Mouse (Mus musculus) v-Abl transformed pro-B cells (cell line): ENCODE results near the gene Ascl4.

ENCODE experiments used
- in situ Hi-C, 2 experiments: fragments of 400-800 bp; cut with MboI; formaldehyde crosslinking; loops; one replicate each; pipeline ENCODE4 v1.15.1; 2025; ENCODE audit not compliant: unreplicated experiment in 2 of 2

The Ascl4 gene

DNA sequence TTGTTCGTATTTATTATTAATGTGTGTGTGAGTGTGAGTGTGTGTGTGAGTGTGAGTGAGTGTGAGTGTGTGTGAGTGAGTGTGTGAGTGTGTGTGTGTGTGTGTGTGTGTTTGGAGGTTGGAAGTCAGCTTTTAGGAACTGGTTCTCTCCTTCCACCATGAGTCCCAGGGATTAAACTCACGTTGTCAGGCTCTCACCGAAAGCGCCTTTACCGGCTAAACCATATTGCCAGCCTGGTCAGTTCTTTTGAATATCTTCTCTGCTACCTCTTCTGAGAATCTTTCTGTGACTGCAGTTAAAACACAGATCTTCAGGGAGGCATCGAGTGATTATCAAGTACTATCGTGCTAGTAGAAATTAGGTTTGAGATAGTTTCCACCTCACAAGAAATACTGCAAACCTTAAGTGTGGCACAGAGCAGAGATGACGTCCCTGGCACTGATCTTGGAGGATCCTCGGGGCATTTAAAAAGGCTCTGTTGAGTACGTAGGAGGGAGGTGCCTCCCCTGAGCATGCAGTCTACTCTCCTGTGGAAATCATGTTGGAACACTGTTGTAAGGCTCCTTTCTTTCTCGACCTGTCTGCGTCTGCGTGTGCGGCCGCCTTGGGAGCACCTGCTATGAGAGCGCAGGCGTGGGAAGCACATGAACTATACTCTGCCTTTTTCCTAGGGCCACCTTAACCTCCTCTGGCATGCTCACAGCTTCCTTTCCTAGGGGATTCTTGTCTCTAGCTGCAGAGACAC, 40.1 kb downstream of the Ascl4 start:
- in situ Hi-C loops, result loop anchor here (5.0 kb wide), 3 partner anchors 325 to 485 kb away; no protein-coding TSS in a partner anchor

DNA sequence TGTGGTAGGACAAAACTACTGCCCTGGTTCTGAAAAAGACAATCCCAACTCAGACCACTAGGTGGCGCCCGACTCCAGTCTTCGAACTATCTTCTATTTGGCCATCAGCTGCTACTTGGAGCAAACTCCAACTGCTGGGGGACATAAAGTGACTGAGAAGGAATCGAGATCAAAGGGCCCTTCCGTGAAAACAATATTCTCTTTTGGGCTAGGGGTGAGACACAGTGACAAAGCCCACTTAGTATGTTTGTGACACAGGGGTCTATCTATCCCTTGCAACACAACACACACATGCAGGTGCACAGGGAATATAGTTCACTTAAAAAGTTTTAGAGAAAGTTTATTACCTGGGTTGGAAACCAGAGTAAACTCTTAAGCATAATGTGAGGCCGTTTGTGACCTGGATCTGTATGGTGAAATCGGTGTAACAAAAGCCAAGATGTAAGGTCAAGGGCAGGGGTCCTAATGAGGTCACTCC, 40.7 kb downstream of the Ascl4 start:
- in situ Hi-C loops, result loop anchor here (5.0 kb wide), 3 partner anchors 324 to 484 kb away; no protein-coding TSS in a partner anchor

DNA sequence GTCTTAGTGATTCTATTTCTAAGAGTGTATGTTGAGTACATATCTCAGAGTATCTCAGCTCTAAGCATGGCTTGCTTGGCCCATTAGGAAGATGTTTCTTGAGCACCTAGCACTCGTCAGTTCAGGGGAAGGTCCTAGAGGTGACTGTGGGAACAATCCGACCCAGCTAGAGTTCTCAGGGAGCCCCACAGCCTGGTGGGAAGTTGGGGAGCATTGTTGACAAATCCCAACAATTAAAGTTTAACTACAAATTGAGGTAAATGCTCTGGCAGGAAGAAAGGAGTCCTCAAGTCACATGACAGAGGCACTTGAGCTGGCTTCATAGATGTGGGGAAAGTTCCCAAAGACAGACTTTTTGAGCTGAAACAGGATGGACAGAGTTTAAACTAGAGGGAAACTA, 41.2 kb downstream of the Ascl4 start:
- in situ Hi-C loops, result loop anchor here (5.0 kb wide), 3 partner anchors 324 to 484 kb away; no protein-coding TSS in a partner anchor

DNA sequence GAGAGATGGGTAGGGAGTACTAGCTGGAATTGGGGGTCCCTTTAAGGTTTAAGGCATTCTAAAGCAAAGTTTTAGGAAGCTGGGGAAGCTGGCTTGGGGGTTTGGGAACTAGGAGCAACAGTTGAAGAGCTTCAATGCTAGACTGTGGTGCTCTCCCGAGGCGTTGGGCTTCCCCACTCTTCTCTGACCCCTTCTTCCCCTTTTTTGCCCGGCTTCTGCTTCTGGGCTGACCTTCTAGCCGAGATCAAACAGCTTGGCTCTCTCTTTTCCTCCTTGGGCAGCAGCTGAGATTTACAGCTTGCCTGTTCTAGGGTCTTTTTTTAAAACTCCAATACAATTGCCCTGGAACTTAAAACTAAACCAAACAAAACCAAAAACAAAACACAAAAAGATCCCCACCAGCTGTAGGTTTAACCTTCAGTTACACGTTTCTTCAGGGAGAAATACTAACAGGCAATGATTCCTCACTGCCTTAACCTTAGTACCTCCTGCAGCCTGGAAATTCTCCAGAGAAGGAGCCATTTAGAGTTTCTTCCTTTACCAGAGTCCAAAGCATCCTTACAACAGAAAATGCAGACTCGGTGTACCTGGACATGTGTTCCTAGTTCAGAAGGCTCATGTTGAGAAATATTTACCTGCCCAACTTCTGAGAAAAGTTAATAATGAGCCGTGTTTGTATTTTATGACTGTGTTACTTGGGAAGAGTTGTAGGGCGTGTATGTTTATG, 42.6 kb downstream of the Ascl4 start:
- in situ Hi-C loops, result loop anchor here (5.0 kb wide), 3 partner anchors 322 to 482 kb away; no protein-coding TSS in a partner anchor

DNA sequence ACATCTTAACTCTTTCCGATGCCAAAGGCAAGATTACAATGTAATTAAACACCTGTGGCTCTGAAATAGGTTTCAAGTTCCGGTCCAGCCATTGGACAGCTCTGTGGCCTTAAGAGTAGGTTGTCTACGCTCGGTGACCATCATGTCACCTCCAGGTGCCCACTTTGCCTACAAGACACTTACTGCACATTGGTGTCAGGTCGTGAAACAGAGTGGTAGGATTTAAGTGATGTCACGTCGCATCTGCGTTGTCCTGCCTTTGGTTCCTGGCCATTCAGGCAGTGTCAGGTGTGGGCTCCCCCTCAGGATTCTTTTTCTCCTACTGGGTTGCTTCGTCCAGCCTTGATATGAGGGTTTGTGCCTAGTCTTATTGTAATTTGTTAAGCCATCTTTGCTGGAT, 44.3 kb downstream of the Ascl4 start:
- in situ Hi-C loops, result loop anchor here in 1 of 2 experiments (5.0 kb wide), 1 partner anchor 480 kb away; no protein-coding TSS in a partner anchor

DNA sequence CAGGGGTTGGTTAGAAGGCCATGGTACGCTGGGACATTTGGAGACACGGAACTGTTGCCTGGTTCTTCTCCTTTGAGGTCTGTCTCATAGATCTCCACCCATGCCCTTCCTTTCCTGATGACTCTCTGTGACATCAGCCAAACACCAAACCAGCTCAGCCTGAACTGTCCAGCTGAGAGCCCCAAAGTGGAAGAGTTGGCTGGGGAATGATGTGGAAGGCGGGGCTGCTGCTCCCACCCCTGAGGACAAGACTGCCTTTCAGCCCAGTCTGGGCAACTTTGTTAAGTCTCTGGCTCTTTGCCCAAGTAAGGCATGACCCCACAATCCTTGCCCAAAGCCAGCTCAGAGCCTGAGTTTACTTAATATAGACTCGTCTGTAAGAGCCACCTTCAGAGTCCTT, 45.4 kb downstream of the Ascl4 start:
- in situ Hi-C loops, result loop anchor here in 1 of 2 experiments (5.0 kb wide), 1 partner anchor 479 kb away; no protein-coding TSS in a partner anchor

DNA sequence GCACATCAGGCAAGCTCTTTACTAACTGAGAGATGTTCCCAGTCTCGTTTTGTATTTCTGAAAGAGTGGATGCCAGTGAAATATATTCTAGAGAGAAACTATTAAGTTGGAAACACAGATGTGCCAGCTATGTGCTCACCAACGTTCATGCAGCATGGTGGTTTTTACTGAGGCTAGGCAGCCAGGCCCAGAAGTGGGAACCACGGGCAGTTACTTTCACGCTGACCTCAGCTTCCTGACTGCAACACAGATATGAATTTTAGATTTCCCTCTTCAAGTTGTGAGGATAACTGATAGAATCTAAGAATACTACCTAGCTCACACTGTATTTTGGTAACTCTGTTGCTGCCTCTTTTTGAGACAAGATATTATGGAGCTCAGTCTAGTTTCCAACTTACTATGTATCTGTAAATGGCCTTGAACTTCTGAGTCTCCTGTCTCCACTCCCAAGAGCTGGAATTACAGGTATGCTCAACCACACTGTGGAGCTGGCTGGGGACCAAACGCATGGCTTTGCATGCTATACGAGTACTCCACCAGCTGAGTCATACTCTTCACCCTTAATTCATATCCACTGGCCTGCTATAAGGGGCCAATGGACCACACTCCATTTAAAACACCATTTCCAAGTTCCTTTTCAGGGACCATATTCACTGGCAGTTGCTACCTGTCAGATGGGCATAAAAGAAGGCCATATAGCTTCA, 62.1 kb downstream of the Ascl4 start:
- in situ Hi-C loops, result loop anchor here in 1 of 2 experiments (25.0 kb wide), 1 partner anchor 327 kb away; no protein-coding TSS in a partner anchor

DNA sequence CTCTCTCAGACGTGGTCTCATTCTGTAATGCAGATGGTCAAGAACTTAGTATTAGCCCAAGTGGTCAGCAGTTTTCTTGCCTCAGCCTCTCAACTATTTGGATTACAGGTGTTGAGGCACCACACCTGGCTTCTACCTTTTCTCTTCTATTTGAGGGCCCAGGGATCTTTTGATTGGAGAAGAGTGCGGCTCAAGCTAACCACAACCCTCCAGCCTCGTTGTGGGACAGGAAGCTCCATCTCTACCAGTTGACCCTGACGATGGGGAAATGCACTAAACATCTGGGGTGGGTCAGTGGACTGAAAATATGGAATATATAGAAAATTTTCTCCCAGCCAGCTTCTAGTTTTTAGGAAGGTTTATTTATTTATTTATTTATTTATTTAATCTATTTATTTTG, 64.9 kb downstream of the Ascl4 start:
- in situ Hi-C loops, result loop anchor here in 1 of 2 experiments (25.0 kb wide), 1 partner anchor 330 kb away; no protein-coding TSS in a partner anchor

DNA sequence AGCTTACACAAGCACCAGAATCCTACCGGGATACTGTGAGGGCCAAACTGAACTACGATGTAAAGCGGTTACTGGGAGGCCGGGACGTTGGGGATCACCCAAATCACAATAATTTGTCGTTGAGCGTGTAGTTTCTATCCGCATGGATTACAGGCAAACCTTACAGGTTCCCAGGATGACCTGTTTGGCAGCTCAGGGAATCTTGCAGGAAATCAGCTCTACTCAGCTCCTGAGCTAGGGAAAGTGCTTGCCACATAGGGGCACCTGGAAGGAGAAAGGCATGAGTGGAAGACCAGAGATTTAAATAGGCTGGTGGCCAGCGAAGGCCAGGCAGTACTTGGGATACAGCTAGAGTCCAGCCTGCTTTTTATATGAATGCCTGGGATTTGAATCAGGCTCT, 66.4 kb downstream of the Ascl4 start:
- in situ Hi-C loops, result loop anchor here in 1 of 2 experiments (25.0 kb wide), 1 partner anchor 332 kb away; no protein-coding TSS in a partner anchor

DNA sequence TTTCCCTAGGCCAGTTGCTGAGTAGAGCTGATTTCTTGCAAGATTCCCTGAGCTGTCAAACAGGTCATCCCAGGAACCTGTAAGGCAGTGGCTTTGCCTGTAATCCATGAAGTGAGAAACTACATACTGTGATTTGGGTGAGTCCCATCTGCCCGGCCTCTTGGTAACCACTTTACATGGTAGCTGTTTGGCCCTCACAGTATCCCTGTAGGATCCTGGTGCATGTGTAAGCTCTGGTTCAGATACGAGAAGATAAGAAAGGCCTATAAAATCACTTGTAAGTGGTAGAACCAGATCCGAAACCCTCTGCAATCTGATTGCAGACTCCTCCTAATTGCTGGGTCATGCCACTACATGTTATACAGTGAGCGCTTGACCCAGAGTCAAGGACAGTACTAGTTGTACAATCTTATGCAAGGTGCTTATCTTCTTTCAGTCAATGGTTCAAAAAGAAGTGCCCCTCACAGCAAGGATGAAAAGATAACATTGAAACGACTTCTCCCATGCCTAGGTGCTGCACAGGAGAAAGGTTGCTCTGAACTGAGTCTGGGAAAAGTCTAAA, 67.1 kb downstream of the Ascl4 start:
- in situ Hi-C loops, result loop anchor here in 1 of 2 experiments (25.0 kb wide), 1 partner anchor 332 kb away; no protein-coding TSS in a partner anchor
